Mouse (Mus musculus) MEL (cell line): ENCODE data around the gene Bdh1. TPM values are rescaled to one million over a fixed set of nuclear protein-coding genes. Genes with fewer than 3 reads are reported as not detected.

ENCODE experiments used
- DNase-seq: peaks from one replicate; pipeline ENCODE4 v3.0.0; 2011; ENCODE audit warnings: low read depth, low spot score
- H3K27ac ChIP-seq: 2 replicates; pipeline ENCODE4 v1.5.1; 2012; ENCODE audit warnings: low read depth, mild to moderate bottlenecking, control low read depth, low read length, moderate library complexity; ENCODE audit not compliant: control insufficient read depth
- H3K27me3 ChIP-seq, 2 experiments: fragments of 150-350 bp in 1 of 2; sonication (generic) in 1 of 2; 2 replicates each; pipeline ENCODE4 v1.6.1; 2012; ENCODE audit warnings: low read length in 2 of 2, mild to moderate bottlenecking in 2 of 2, improper control_type of control experiment in 1 of 2, moderate library complexity in 1 of 2; ENCODE audit not compliant: insufficient read depth in 2 of 2, control insufficient read depth in 1 of 2
- H3K36me3 ChIP-seq, 2 experiments: 2 replicates each; pipeline ENCODE4 v1.6.1; 2012 to 2014; ENCODE audit warnings: low read length in 2 of 2, improper control_type of control experiment in 1 of 2, inconsistent platforms in 1 of 2, mild to moderate bottlenecking in 1 of 2; ENCODE audit not compliant: insufficient read depth in 2 of 2, control insufficient read depth in 1 of 2
- H3K4me1 ChIP-seq, 2 experiments: fragments of 150-350 bp in 1 of 2; sonication (generic) in 1 of 2; 2 replicates each; pipeline ENCODE4 v1.6.1; 2012; ENCODE audit warnings: low read length in 2 of 2, improper control_type of control experiment in 1 of 2, mild to moderate bottlenecking in 1 of 2; ENCODE audit not compliant: insufficient read depth in 2 of 2, control insufficient read depth in 1 of 2
- H3K4me3 ChIP-seq, 2 experiments: fragments of 150-350 bp in 1 of 2; sonication (generic) in 1 of 2; 2 replicates each; pipeline ENCODE4 v1.5.1; 2012; ENCODE audit warnings: low read depth in 2 of 2, low read length in 2 of 2, mild to moderate bottlenecking in 2 of 2, moderate library complexity in 2 of 2, control low read depth in 1 of 2, improper control_type of control experiment in 1 of 2; ENCODE audit not compliant: control insufficient read depth in 1 of 2, insufficient read depth in 1 of 2
- H3K79me2 ChIP-seq: 2 replicates; pipeline ENCODE4 v1.6.1; 2012; ENCODE audit warnings: mild to moderate bottlenecking, low read length, moderate library complexity; ENCODE audit not compliant: control insufficient read depth, poor library complexity, insufficient read depth
- H3K9ac ChIP-seq: 2 replicates; pipeline ENCODE4 v1.6.1; 2012; ENCODE audit warnings: low read depth, mild to moderate bottlenecking, control low read depth, low read length, moderate library complexity; ENCODE audit not compliant: control insufficient read depth, poor library complexity, severe bottlenecking
- H3K9me3 ChIP-seq: fragments of 150-350 bp; sonication (generic); replicated peaks from 2 replicates; pipeline ENCODE4 v1.6.1; 2012; ENCODE audit warnings: mild to moderate bottlenecking, low read length, improper control_type of control experiment, moderate library complexity; ENCODE audit not compliant: insufficient read depth
- CHD1 ChIP-seq: IDR thresholded peaks from 2 replicates; pipeline ENCODE4 v1.6.1; 2012; ENCODE audit warnings: low read depth, mild to moderate bottlenecking, inconsistent platforms, low read length, improper control_type of control experiment
- CTCF ChIP-seq, 3 experiments: IDR thresholded peaks in 2 of 3; conservative IDR thresholded peaks in 1 of 3; 2 replicates each; pipeline ENCODE4 v1.5.1; 2011 to 2012; ENCODE audit warnings: low read length in 3 of 3, low read depth in 2 of 3, mild to moderate bottlenecking in 2 of 3, improper control_type of control experiment in 1 of 3, inconsistent platforms in 1 of 3, mixed read lengths in 1 of 3, moderate library complexity in 1 of 3; ENCODE audit not compliant: control insufficient read depth in 1 of 3, insufficient read depth in 1 of 3, poor library complexity in 1 of 3, severe bottlenecking in 1 of 3
- E2F4 ChIP-seq: IDR thresholded peaks from 2 replicates; pipeline ENCODE4 v1.6.1; 2011; ENCODE audit warnings: low read depth, low read length, improper control_type of control experiment, borderline replicate concordance
- ELF1 ChIP-seq: IDR thresholded peaks from 2 replicates; pipeline ENCODE4 v1.6.1; 2014; ENCODE audit warnings: low read depth, mild to moderate bottlenecking, inconsistent platforms, low read length, improper control_type of control experiment, moderate library complexity
- EP300 ChIP-seq, 2 experiments: IDR thresholded peaks; 2 replicates each; pipeline ENCODE4 v1.6.1; 2011; ENCODE audit warnings: improper control_type of control experiment in 2 of 2, low read length in 2 of 2, low read depth in 1 of 2, mild to moderate bottlenecking in 1 of 2
- GABPA ChIP-seq: IDR thresholded peaks from 2 replicates; pipeline ENCODE4 v1.6.1; 2012; ENCODE audit warnings: low read depth, mild to moderate bottlenecking, inconsistent platforms, low read length, improper control_type of control experiment, moderate library complexity
- GATA1 ChIP-seq: IDR thresholded peaks from 2 replicates; pipeline ENCODE4 v1.6.1; 2011; ENCODE audit warnings: low read depth, low read length, improper control_type of control experiment
- HCFC1 ChIP-seq: IDR thresholded peaks from 2 replicates; pipeline ENCODE4 v1.6.1; 2012; ENCODE audit warnings: low read depth, mild to moderate bottlenecking, inconsistent platforms, low read length, improper control_type of control experiment, moderate library complexity
- KAT2A ChIP-seq: conservative IDR thresholded peaks from 2 replicates; pipeline ENCODE4 v1.6.1; 2012; ENCODE audit warnings: low read depth, low read length, improper control_type of control experiment, inconsistent platforms
- MAFK ChIP-seq: IDR thresholded peaks from 2 replicates; pipeline ENCODE4 v1.6.1; 2011; ENCODE audit warnings: low read depth, mild to moderate bottlenecking, low read length, improper control_type of control experiment, borderline replicate concordance
- MAZ ChIP-seq: IDR thresholded peaks from 2 replicates; pipeline ENCODE4 v1.6.1; 2012; ENCODE audit warnings: low read depth, mild to moderate bottlenecking, inconsistent platforms, low read length, improper control_type of control experiment
- MEF2A ChIP-seq: IDR thresholded peaks from 2 replicates; pipeline ENCODE4 v1.6.1; 2014; ENCODE audit warnings: low read depth, mild to moderate bottlenecking, inconsistent platforms, low read length, improper control_type of control experiment; ENCODE audit not compliant: poor library complexity, insufficient replicate concordance, severe bottlenecking; ENCODE audit errors: extremely low read depth
- MYC ChIP-seq: IDR thresholded peaks from 2 replicates; pipeline ENCODE4 v1.6.1; 2011; ENCODE audit warnings: low read depth, mild to moderate bottlenecking, low read length, improper control_type of control experiment, moderate library complexity
- NELFE ChIP-seq: IDR thresholded peaks from 2 replicates; pipeline ENCODE4 v1.6.1; 2011; ENCODE audit warnings: low read depth, low read length, improper control_type of control experiment
- NRF1 ChIP-seq: IDR thresholded peaks from 2 replicates; pipeline ENCODE4 v1.6.1; 2014; ENCODE audit warnings: low read depth, mild to moderate bottlenecking, inconsistent platforms, low read length, improper control_type of control experiment, moderate library complexity; ENCODE audit not compliant: poor library complexity, insufficient read depth, severe bottlenecking
- POLR2A ChIP-seq, 2 experiments: IDR thresholded peaks; 2 replicates each; pipeline ENCODE4 v1.6.1; 2011 to 2012; ENCODE audit warnings: low read length in 2 of 2, mild to moderate bottlenecking in 2 of 2, control low read depth in 1 of 2, improper control_type of control experiment in 1 of 2, low read depth in 1 of 2, moderate library complexity in 1 of 2; ENCODE audit not compliant: control insufficient read depth in 1 of 2, insufficient read depth in 1 of 2, poor library complexity in 1 of 2
- POLR2AphosphoS2 ChIP-seq: IDR thresholded peaks from 2 replicates; pipeline ENCODE4 v1.6.1; 2011; ENCODE audit warnings: low read length, improper control_type of control experiment
- POLR2AphosphoS5 ChIP-seq: IDR thresholded peaks from 2 replicates; pipeline ENCODE4 v1.6.1; 2012; ENCODE audit warnings: low read depth, borderline replicate concordance, mild to moderate bottlenecking, inconsistent platforms, low read length, moderate library complexity, mixed read lengths
- RCOR1 ChIP-seq: IDR thresholded peaks from 2 replicates; pipeline ENCODE4 v1.6.1; 2012; ENCODE audit warnings: low read depth, mild to moderate bottlenecking, inconsistent platforms, low read length, improper control_type of control experiment
- SIN3A ChIP-seq: IDR thresholded peaks from 2 replicates; pipeline ENCODE4 v1.6.1; 2012; ENCODE audit warnings: low read length, improper control_type of control experiment, inconsistent platforms
- SMC3 ChIP-seq: IDR thresholded peaks from 2 replicates; pipeline ENCODE4 v1.6.1; 2011; ENCODE audit warnings: low read depth, low read length, improper control_type of control experiment
- TAL1 ChIP-seq: IDR thresholded peaks from 2 replicates; pipeline ENCODE4 v1.6.1; 2012; ENCODE audit warnings: mild to moderate bottlenecking, inconsistent platforms, low read length, moderate library complexity, mixed read lengths
- USF1 ChIP-seq: IDR thresholded peaks from 2 replicates; pipeline ENCODE4 v1.6.1; 2014; ENCODE audit warnings: low read depth, mild to moderate bottlenecking, inconsistent platforms, low read length, improper control_type of control experiment, moderate library complexity
- ZC3H11A ChIP-seq: IDR thresholded peaks from 2 replicates; pipeline ENCODE4 v1.6.1; 2012; ENCODE audit warnings: low read depth, mild to moderate bottlenecking, inconsistent platforms, low read length, improper control_type of control experiment
- ZKSCAN1 ChIP-seq: IDR thresholded peaks from 2 replicates; pipeline ENCODE4 v1.6.1; 2012; ENCODE audit warnings: low read depth, mild to moderate bottlenecking, inconsistent platforms, low read length, improper control_type of control experiment, moderate library complexity
- ZMIZ1 ChIP-seq: IDR thresholded peaks from 2 replicates; pipeline ENCODE4 v1.6.1; 2012; ENCODE audit warnings: low read depth, mild to moderate bottlenecking, inconsistent platforms, low read length, improper control_type of control experiment, moderate library complexity
- polyA plus RNA-seq, 2 experiments: library from polyadenylated mRNA; stranded (reverse) in 1 of 2; unstranded in 1 of 2; fragments of >175 nt in 1 of 2; fragments of >200 nt in 1 of 2; gene quantifications; 2 replicates each; pipeline versions ENCODE4 v1.2.1 to v1.2.4; 2012; ENCODE audit warnings: low replicate concordance in 2 of 2, low read depth in 1 of 2; ENCODE audit not compliant: insufficient read length in 2 of 2, insufficient read depth in 1 of 2, missing spikeins in 1 of 2
- total RNA-seq: library from RNA; depleted of rRNA; stranded (reverse); fragments of 300-350 nt; gene quantifications from 2 replicates; pipeline ENCODE4 v1.2.3, GENCODE M21; 2012

Bdh1 gene
- total and polyA plus RNA-seq, 3 experiments = 67.5 to 187 TPM; not detected in 1

DNA sequence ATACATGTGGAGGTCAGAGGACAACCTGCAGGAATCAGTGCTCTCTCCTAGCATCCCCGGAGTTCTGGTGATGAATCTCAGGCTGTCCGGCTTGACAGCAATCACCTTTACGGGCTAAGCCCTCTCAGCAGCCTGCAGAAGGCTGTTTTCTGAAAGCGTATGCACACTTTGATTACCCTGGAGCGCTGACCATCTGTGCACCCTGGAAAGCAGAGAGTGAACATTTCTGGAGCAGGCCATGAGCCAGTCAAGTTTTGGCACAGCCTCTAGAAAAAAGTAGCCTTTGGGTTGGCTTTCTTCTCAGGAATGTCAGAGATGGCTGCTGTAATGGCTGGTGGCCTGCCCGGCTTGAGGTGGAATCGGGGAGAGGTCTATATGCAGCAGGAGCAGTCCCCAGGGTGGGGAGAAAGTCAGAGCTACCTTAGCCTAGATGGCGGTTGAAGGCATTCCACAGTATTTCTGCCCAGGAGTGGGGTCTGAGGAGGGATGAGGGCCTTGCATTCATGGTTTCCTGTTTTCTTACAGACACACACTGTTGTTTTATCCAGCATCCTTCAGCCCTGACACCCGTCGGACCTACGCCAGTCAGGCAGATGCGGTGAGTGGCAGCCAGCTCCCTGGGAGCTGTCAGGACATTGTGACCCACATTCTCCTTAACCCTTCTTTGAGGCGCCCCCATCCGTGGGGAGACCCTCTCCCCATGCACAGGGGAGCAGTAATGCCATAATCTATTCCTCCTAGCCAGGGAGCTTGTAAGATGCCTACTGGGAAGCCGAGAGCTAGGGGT, 24.2 kb downstream of the Bdh1 start:
- no peak for DNase-seq
- Histone ChIP-seq H3K4me3 (no peak overlapping the region), H3K27me3 (no peaks in the 10 kb centered on the region), H3K9me3 (no peaks in the 10 kb centered on the region), H3K27ac (no peak overlapping the region), H3K36me3 (peaks cover 0 to 3% of the 10 kb centered on the region in 2 experiments; a peak in 2 of 4 replicates), H3K4me1 (no peaks in the 10 kb centered on the region), H3K79me2 (no peaks in the 10 kb centered on the region; the same call in 1 of the 2 replicates), H3K9ac (no peak overlapping the region)
- TF ChIP-seq POLR2AphosphoS2 = no peak
- no peak for TF ChIP-seq SMC3
- TF ChIP-seq EP300 (IDR thresholded peaks at IDR 0.05; ENCODE audit: low read depth in 1 of 2, low read length in 2 of 2) = no peak
- TF ChIP-seq GABPA = no peak
- no peak for TF ChIP-seq KAT2A
- TF ChIP-seq ZMIZ1 = no peak
- no peak for TF ChIP-seq POLR2A (IDR thresholded peaks at IDR 0.05; ENCODE audit: control insufficient read depth in 1 of 2, insufficient read depth in 1 of 2, low read depth in 1 of 2, low read length in 2 of 2, poor library complexity in 1 of 2)
- no peak for TF ChIP-seq GATA1
- TF ChIP-seq ZC3H11A = no peak
- TF ChIP-seq CHD1 = no peak
- no peak for TF ChIP-seq USF1
- TF ChIP-seq NELFE = no peak
- no peak for TF ChIP-seq POLR2AphosphoS5
- TF ChIP-seq HCFC1 = no peak
- TF ChIP-seq MYC = no peak
- TF ChIP-seq MAFK = no peak
- TF ChIP-seq MEF2A = no peak
- no peak for TF ChIP-seq RCOR1
- TF ChIP-seq MAZ = no peak

DNA sequence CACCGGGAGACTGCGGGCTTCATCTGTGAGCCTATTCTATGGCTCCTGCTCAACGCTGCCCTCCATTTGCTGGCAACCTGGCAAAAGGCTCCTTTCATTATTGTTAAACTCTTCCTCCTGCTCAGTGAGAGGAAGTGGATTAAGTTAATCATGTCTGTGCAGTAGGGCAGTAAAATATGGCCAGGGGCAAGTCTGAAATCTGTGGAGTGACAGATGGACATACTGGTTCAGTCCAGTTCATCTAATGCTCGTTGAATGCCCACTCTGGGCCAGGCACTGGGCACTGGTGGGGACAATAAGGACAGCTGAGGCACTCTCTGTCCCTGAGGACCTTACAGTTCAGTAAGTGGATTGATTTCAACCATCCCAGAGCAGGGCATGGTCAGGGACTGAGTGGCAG, 27.9 kb downstream of the Bdh1 start:
- H3K27me3 ChIP-seq = no peaks in the 10 kb centered on the region
- H3K36me3 ChIP-seq = peaks cover 0 to 2% of the 10 kb centered on the region in 2 experiments; a peak in 2 of 4 replicates
- H3K4me1 ChIP-seq = no peaks in the 10 kb centered on the region
- H3K9me3 ChIP-seq = no peaks in the 10 kb centered on the region
- DNase-seq = no peak
- H3K27ac ChIP-seq = no peak overlapping the region
- no peak overlapping the region for H3K9ac ChIP-seq
- TF ChIP-seq MAFK (no peak), CTCF (IDR thresholded peaks at IDR 0.05 in 2 of 3, conservative IDR thresholded peaks at IDR 0.05 in 1 of 3; ENCODE audit: control insufficient read depth in 1 of 3, insufficient read depth in 1 of 3, low read depth in 2 of 3, low read length in 3 of 3, poor library complexity in 1 of 3, severe bottlenecking in 1 of 3) (no peak), SIN3A (no peak), POLR2AphosphoS5 (no peak), RCOR1 (no peak), EP300 (IDR thresholded peaks at IDR 0.05; ENCODE audit: low read depth in 1 of 2, low read length in 2 of 2) (no peak), POLR2A (IDR thresholded peaks at IDR 0.05; ENCODE audit: control insufficient read depth in 1 of 2, insufficient read depth in 1 of 2, low read depth in 1 of 2, low read length in 2 of 2, poor library complexity in 1 of 2) (no peak), CHD1 (no peak), E2F4 (no peak), TAL1 (no peak), POLR2AphosphoS2 (no peak), ELF1 (no peak), USF1 (no peak), ZKSCAN1 (no peak), MEF2A (no peak), NRF1 (no peak), ZC3H11A (no peak), ZMIZ1 (no peak)
- H3K4me3 ChIP-seq = no peak overlapping the region
- no peaks in the 10 kb centered on the region for H3K79me2 ChIP-seq
